Mouse (Mus musculus): ENCODE results near the gene Pxn.

- TF ChIP-seq EP300 (IDR thresholded peaks at IDR 0.05; ENCODE audit: low read depth) (no peak), CTCF (IDR thresholded peaks at IDR 0.05; ENCODE audit: low read depth) (no peak)
Measured at GRCm38 (mm10) chr5:115493441-115493840, 13.0 kb upstream of the Pxn start.
